ENCODE assay signal across 25 mouse cellular contexts in genomic region chr2:18725880-18726279, GRCm38 (mm10). TPM values are rescaled to one million over a fixed set of nuclear protein-coding genes. Genes with fewer than 3 reads are reported as not detected.
DNase-seq lines count a peak whose midpoint lies in the region; ATAC-seq and TF ChIP-seq lines count a peak whose summit lies in the region.
"Had no signal": no experiment of that assay in that cellular context is flagged by ENCODE, and none has a peak within 500 bp of the region (broad histone marks: within the 10 kb centered on the region; RNA-seq: fewer than 3 reads in every experiment).

No protein-coding gene starts in this region.

- intact Hi-C loops in heart, postnatal 36 days (cut with DNase I): no loop called here

- no peaks in the 10 kb centered on the region for H3K9me3 ChIP-seq in heart, embryonic 12.5 days (replicated peaks)
- no peaks in the 10 kb centered on the region for H3K9me3 ChIP-seq in limb, embryonic 14.5 days (ENCODE audit: control insufficient read depth, low read length)
- no peaks in the 10 kb centered on the region for H3K9me3 ChIP-seq in limb, embryonic 10.5 days (replicated peaks)
- H3K9me3 ChIP-seq: embryonic facial prominence, embryonic 12.5 days; embryonic facial prominence, embryonic 15.5 days; forebrain, embryonic 12.5 days; forebrain, embryonic 15.5 days; hindbrain, embryonic 15.5 days had no signal

- WGBS in heart, embryonic 12.5 days: 52% methylated on average over 4 of the region's 4 CpGs
- WGBS in limb, embryonic 14.5 days: 65% methylated on average over 4 of the region's 4 CpGs
- 89% methylated on average over 4 of the region's 4 CpGs for WGBS in limb, embryonic 10.5 days

- peak; percentile 22; the same call in 1 of the 2 replicates for ATAC-seq in heart, embryonic 12.5 days (ENCODE audit: insufficient number of reproducible peaks, low FRiP score)
- no peak for ATAC-seq in limb, embryonic 14.5 days (ENCODE audit: low FRiP score, low read depth)
- ATAC-seq: forebrain, embryonic 15.5 days; intestine, postnatal 0 days; Patski had no signal

- no peaks in the 10 kb centered on the region for H3K4me1 ChIP-seq in heart, embryonic 12.5 days (replicated peaks)
- no peaks in the 10 kb centered on the region for H3K4me1 ChIP-seq in limb, embryonic 14.5 days (ENCODE audit: control insufficient read depth, insufficient read depth, low read length)
- H3K4me1 ChIP-seq in limb, embryonic 10.5 days: no peaks in the 10 kb centered on the region
- H3K4me1 ChIP-seq: embryonic facial prominence, embryonic 12.5 days; embryonic facial prominence, embryonic 15.5 days; forebrain, embryonic 12.5 days; forebrain, embryonic 15.5 days; hindbrain, embryonic 15.5 days had no signal

- no peak overlapping the region for H3K4me3 ChIP-seq in heart, embryonic 12.5 days
- H3K4me3 ChIP-seq in limb, embryonic 14.5 days (replicated peaks; ENCODE audit: low read length): no peak overlapping the region
- H3K4me3 ChIP-seq in limb, embryonic 10.5 days: no peak overlapping the region
- H3K4me3 ChIP-seq: embryonic facial prominence, embryonic 12.5 days; embryonic facial prominence, embryonic 15.5 days; forebrain, embryonic 12.5 days; forebrain, embryonic 15.5 days; hindbrain, embryonic 15.5 days had no signal

- DNase-seq in heart, postnatal 36 days: no peak
- DNase-seq in limb, embryonic 14.5 days (ENCODE audit: low spot score): peak; percentile 24
- DNase-seq in limb, embryonic 10.5 days (ENCODE audit: low spot score): no peak
- peak; percentile 88 for DNase-seq in fat pad, adult 2 months (ENCODE audit: extremely low read depth, low read depth, low spot score)
- DNase-seq in urinary bladder, postnatal 25 days (ENCODE audit: low spot score): no peak
- no peak for DNase-seq in thymus, postnatal 36 days
- DNase-seq: adrenal gland, postnatal 10 days; B cell, adult 2 months; cerebellum, adult 11 months; cerebellum, adult 2 months; cerebellum, adult 9-11 months; cerebellum, postnatal 25 days; gastrocnemius, postnatal 25 days had no signal

- no peak for TF ChIP-seq POLR2A in limb, embryonic 14.5 days (IDR thresholded peaks at IDR 0.05; ENCODE audit: borderline replicate concordance, extremely low read depth, insufficient read depth, insufficient read length)

- no peak overlapping the region for H3K9ac ChIP-seq in heart, embryonic 12.5 days
- no peak overlapping the region for H3K9ac ChIP-seq in limb, embryonic 14.5 days (ENCODE audit: low read depth, low read length, severe bottlenecking)
- H3K9ac ChIP-seq: embryonic facial prominence, embryonic 12.5 days; embryonic facial prominence, embryonic 15.5 days; forebrain, embryonic 12.5 days; forebrain, embryonic 15.5 days; hindbrain, embryonic 15.5 days had no signal

- no peak overlapping the region for H3K27ac ChIP-seq in heart, embryonic 12.5 days (ENCODE audit: poor library complexity, severe bottlenecking)
- no peak overlapping the region for H3K27ac ChIP-seq in limb, embryonic 14.5 days (replicated peaks; ENCODE audit: low read depth, low read length)
- H3K27ac ChIP-seq in limb, embryonic 10.5 days: no peak overlapping the region
- H3K27ac ChIP-seq: embryonic facial prominence, embryonic 12.5 days; embryonic facial prominence, embryonic 15.5 days; forebrain, embryonic 12.5 days; forebrain, embryonic 15.5 days; hindbrain, embryonic 15.5 days had no signal

- H3K27me3 ChIP-seq in heart, embryonic 12.5 days (replicated peaks): no peaks in the 10 kb centered on the region; the same call in 1 of the 2 replicates
- no peaks in the 10 kb centered on the region for H3K27me3 ChIP-seq in limb, embryonic 14.5 days (ENCODE audit: control insufficient read depth, insufficient read depth, low read length)
- no peaks in the 10 kb centered on the region for H3K27me3 ChIP-seq in limb, embryonic 10.5 days (ENCODE audit: low read depth, poor library complexity, severe bottlenecking)
- H3K27me3 ChIP-seq: embryonic facial prominence, embryonic 12.5 days; embryonic facial prominence, embryonic 15.5 days; hindbrain, embryonic 15.5 days; Patski had no signal

- no peaks in the 10 kb centered on the region for H3K36me3 ChIP-seq in heart, embryonic 12.5 days
- no peaks in the 10 kb centered on the region for H3K36me3 ChIP-seq in limb, embryonic 14.5 days (ENCODE audit: control insufficient read depth, insufficient read depth, low read length)
- H3K36me3 ChIP-seq in limb, embryonic 10.5 days: no peaks in the 10 kb centered on the region
- H3K36me3 ChIP-seq: embryonic facial prominence, embryonic 12.5 days; embryonic facial prominence, embryonic 15.5 days; forebrain, embryonic 12.5 days; forebrain, embryonic 15.5 days; hindbrain, embryonic 15.5 days had no signal

- no peak overlapping the region for H3K4me2 ChIP-seq in heart, embryonic 12.5 days
- H3K4me2 ChIP-seq in limb, embryonic 14.5 days (replicated peaks; ENCODE audit: low read depth, low read length, severe bottlenecking): no peak overlapping the region
- H3K4me2 ChIP-seq: embryonic facial prominence, embryonic 12.5 days; embryonic facial prominence, embryonic 15.5 days; forebrain, embryonic 12.5 days; forebrain, embryonic 15.5 days; heart, embryonic 11.5 days; hindbrain, embryonic 15.5 days had no signal

RNA-seq across cellular contexts. Expression of gene Spag6, which starts 32.0 kb away (rescaled TPM):
- polyA plus RNA-seq in heart, embryonic 12.5 days (2016; fragmentation: Nextera tagmentation; extraction: Ambion mirVana): 0.14 TPM in 1 of 2 replicates, not detected in the other
- total RNA-seq in heart, postnatal 36 days (2021): under 1 TPM in 1 of 2 experiments, not detected in 1; 0.47 TPM
- polyA plus RNA-seq in limb, embryonic 14.5 days (2012; rRNA removed): 0.03 and 0.48 TPM in 2 replicates
- polyA plus RNA-seq in limb, embryonic 14.5 days (2014; fragmentation: Nextera tagmentation; extraction: Ambion mirVana): 0.15 TPM in 1 of 2 replicates, not detected in the other
- not detected in 2 replicates for polyA plus RNA-seq in limb, embryonic 10.5 days (2016; fragmentation: Nextera tagmentation; extraction: Ambion mirVana)
- total RNA-seq: common myeloid progenitor, adult 5-6 weeks; granulocyte monocyte progenitor cell, adult 5-6 weeks had no signal
- polyA plus RNA-seq: embryonic facial prominence, embryonic 15.5 days; forebrain, embryonic 15.5 days; heart, embryonic 11.5 days; intestine, embryonic 14.5 days; intestine, postnatal 0 days had no signal

RNA-seq across cellular contexts. Expression of gene Bmi1, which starts 49.1 kb away (rescaled TPM):
- 15.6 and 17.9 TPM in 2 replicates for polyA plus RNA-seq in heart, embryonic 12.5 days (2016; fragmentation: Nextera tagmentation; extraction: Ambion mirVana)
- 10 to 100 TPM; 60.5 to 62.0 TPM for total RNA-seq in heart, postnatal 36 days (2021)
- 39.6 and 43.7 TPM in 2 replicates for polyA plus RNA-seq in limb, embryonic 14.5 days (2012; rRNA removed)
- polyA plus RNA-seq in limb, embryonic 14.5 days (2014; fragmentation: Nextera tagmentation; extraction: Ambion mirVana): 28.5 and 34.0 TPM in 2 replicates
- polyA plus RNA-seq in limb, embryonic 10.5 days (2016; fragmentation: Nextera tagmentation; extraction: Ambion mirVana): 16.9 and 22.3 TPM in 2 replicates

RNA-seq across cellular contexts. Expression of gene Commd3, which starts 53.7 kb away (rescaled TPM):
- 144 and 153 TPM in 2 replicates for polyA plus RNA-seq in heart, embryonic 12.5 days (2016; fragmentation: Nextera tagmentation; extraction: Ambion mirVana)
- total RNA-seq in heart, postnatal 36 days (2021): 100 to 1,000 TPM; 103 to 104 TPM
- 116 and 146 TPM in 2 replicates for polyA plus RNA-seq in limb, embryonic 14.5 days (2012; rRNA removed)
- polyA plus RNA-seq in limb, embryonic 14.5 days (2014; fragmentation: Nextera tagmentation; extraction: Ambion mirVana): 233 and 244 TPM in 2 replicates
- polyA plus RNA-seq in limb, embryonic 10.5 days (2016; fragmentation: Nextera tagmentation; extraction: Ambion mirVana): 96.0 and 135 TPM in 2 replicates

Comparison
In these comparisons a context has a peak if more than half of its experiments do, and no peak if none do; other contexts are left out.
1. DNase-seq: peak in limb, embryonic 14.5 days (single experiment) and fat pad, adult 2 months (single experiment); none in heart, postnatal 36 days (0 of 2), limb, embryonic 10.5 days (single experiment), urinary bladder, postnatal 25 days (single experiment) and thymus, postnatal 36 days (0 of 2).